In the genomic region with DNA sequence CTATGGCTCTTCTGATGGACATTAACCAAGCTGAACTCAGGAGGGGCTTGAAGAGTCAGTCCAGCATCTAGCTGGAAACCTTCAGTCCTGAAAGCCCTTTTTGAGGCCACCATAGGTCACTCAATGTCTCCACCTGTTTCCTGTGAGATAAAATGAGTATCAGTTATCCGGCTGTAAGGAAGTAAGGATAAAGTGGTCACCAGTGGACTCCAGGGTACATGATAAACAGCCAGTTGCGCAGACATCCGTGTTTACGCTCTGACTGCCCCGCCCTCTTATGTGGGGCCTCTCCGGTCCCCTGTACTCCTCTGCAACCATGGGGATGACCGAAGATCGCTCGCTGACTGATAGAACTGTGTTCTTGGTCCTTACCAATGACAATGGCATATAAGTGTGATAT, we compare ENCODE assay signal across 13 mouse cellular contexts. TPM values are rescaled to one million over a fixed set of nuclear protein-coding genes. Genes with fewer than 3 reads are reported as not detected.
A peak's percentile ranks its signal among the peaks of the same experiment; 100 is the strongest.
DNase-seq lines count a peak whose midpoint lies in the region; ATAC-seq and TF ChIP-seq lines count a peak whose summit lies in the region.
"Had no signal": no experiment of that assay in that cellular context is flagged by ENCODE, and none has a peak within 500 bp of the region (broad histone marks: within the 10 kb centered on the region; RNA-seq: fewer than 3 reads in every experiment).

No protein-coding gene starts in this region.

- peaks cover 16% of the 10 kb centered on the region; the same call in 1 of the 2 replicates for H3K4me1 ChIP-seq in heart, postnatal 0 days (ENCODE audit: control insufficient read depth, insufficient read depth)
- peaks cover 18% of the 10 kb centered on the region for H3K4me1 ChIP-seq in G1E (ENCODE audit: insufficient read depth, low read depth, low read length)
- H3K4me1 ChIP-seq in intestine, embryonic 16.5 days (ENCODE audit: control insufficient read depth, insufficient read depth, low read length): no peaks in the 10 kb centered on the region
- peaks cover 5% of the 10 kb centered on the region; the same call in 1 of the 2 replicates for H3K4me1 ChIP-seq in lung, postnatal 0 days (ENCODE audit: insufficient read depth, low read depth, low read length)
- H3K4me1 ChIP-seq in forebrain, postnatal 0 days (ENCODE audit: insufficient read depth): no peaks in the 10 kb centered on the region

- 0 out of 2 replicates have a peak, but pooled peaks have one; percentile 47 for TF ChIP-seq EP300 in heart, postnatal 0 days (IDR thresholded peaks at IDR 0.05; ENCODE audit: low read depth)
- TF ChIP-seq EP300 in lung, postnatal 0 days (IDR thresholded peaks at IDR 0.05): peak; percentile 96

- WGBS in heart, postnatal 0 days: 60% methylated on average over 9 of the region's 9 CpGs
- WGBS in intestine, embryonic 16.5 days: 73% methylated on average over 9 of the region's 9 CpGs
- 62% methylated on average over 9 of the region's 9 CpGs for WGBS in lung, postnatal 0 days
- 91% methylated on average over 9 of the region's 9 CpGs for WGBS in forebrain, postnatal 0 days

- no peak for DNase-seq in heart, postnatal 0 days (ENCODE audit: low spot score)
- no peak for DNase-seq in heart, adult 8-10 months (ENCODE audit: low spot score)
- no peak for DNase-seq in G1E (ENCODE audit: low spot score)
- DNase-seq in lung, postnatal 0 days (ENCODE audit: low spot score): peak; percentile 68
- DNase-seq in forebrain, postnatal 0 days: no peak
- no peak for DNase-seq in frontal cortex, postnatal 25 days (ENCODE audit: low spot score in 2 of 2)
- no peak for DNase-seq in urinary bladder, postnatal 14 days (ENCODE audit: low spot score)
- DNase-seq: cerebellum, postnatal 36 days; gastrocnemius, adult 2 months had no signal

- no peaks in the 10 kb centered on the region for H3K27me3 ChIP-seq in heart, postnatal 0 days (ENCODE audit: control insufficient read depth, insufficient read depth, low read length)
- H3K27me3 ChIP-seq in G1E (ENCODE audit: insufficient read depth, low read length): 0 out of 2 replicates have a peak, but pooled peaks cover 2% of the 10 kb centered on the region
- H3K27me3 ChIP-seq in intestine, embryonic 16.5 days (replicated peaks; ENCODE audit: control insufficient read depth, insufficient read depth, low read length): no peaks in the 10 kb centered on the region
- no peaks in the 10 kb centered on the region for H3K27me3 ChIP-seq in lung, postnatal 0 days (replicated peaks; ENCODE audit: insufficient read depth, low read length)
- H3K27me3 ChIP-seq in forebrain, postnatal 0 days (ENCODE audit: insufficient read depth, low read length): no peaks in the 10 kb centered on the region

- no peaks in the 10 kb centered on the region for H3K9me3 ChIP-seq in heart, postnatal 0 days (replicated peaks; ENCODE audit: control insufficient read depth, low read length)
- no peaks in the 10 kb centered on the region for H3K9me3 ChIP-seq in G1E (replicated peaks)
- no peaks in the 10 kb centered on the region for H3K9me3 ChIP-seq in intestine, embryonic 16.5 days (ENCODE audit: control insufficient read depth, low read length)
- no peaks in the 10 kb centered on the region for H3K9me3 ChIP-seq in lung, postnatal 0 days (ENCODE audit: low read length)
- H3K9me3 ChIP-seq in forebrain, postnatal 0 days (ENCODE audit: low read length): no peaks in the 10 kb centered on the region

- H3K27ac ChIP-seq in heart, postnatal 0 days (ENCODE audit: low read depth): no peak overlapping the region
- H3K27ac ChIP-seq in intestine, embryonic 16.5 days (ENCODE audit: low read length): no peak overlapping the region
- H3K27ac ChIP-seq in lung, postnatal 0 days (ENCODE audit: low read length): peak overlapping the region; percentile 60
- no peak overlapping the region for H3K27ac ChIP-seq in forebrain, postnatal 0 days (ENCODE audit: low read depth, low read length)
- H3K27ac ChIP-seq: gastrocnemius, adult 2 months had no signal

- TF ChIP-seq CTCF in heart, postnatal 0 days (IDR thresholded peaks at IDR 0.05; ENCODE audit: low read depth): no peak
- TF ChIP-seq CTCF in G1E (IDR thresholded peaks at IDR 0.05; ENCODE audit: low read depth, low read length): no peak
- TF ChIP-seq CTCF in lung, postnatal 0 days (IDR thresholded peaks at IDR 0.05): no peak
- TF ChIP-seq CTCF in forebrain, postnatal 0 days (IDR thresholded peaks at IDR 0.05; ENCODE audit: low read depth): no peak

- no peaks in the 10 kb centered on the region for H3K36me3 ChIP-seq in heart, postnatal 0 days (replicated peaks; ENCODE audit: control insufficient read depth, insufficient read depth, low read length)
- no peaks in the 10 kb centered on the region for H3K36me3 ChIP-seq in G1E (replicated peaks)
- H3K36me3 ChIP-seq in intestine, embryonic 16.5 days (ENCODE audit: control insufficient read depth, insufficient read depth, low read length): no peaks in the 10 kb centered on the region
- no peaks in the 10 kb centered on the region for H3K36me3 ChIP-seq in lung, postnatal 0 days (ENCODE audit: insufficient read depth, low read length)
- no peaks in the 10 kb centered on the region for H3K36me3 ChIP-seq in forebrain, postnatal 0 days (ENCODE audit: insufficient read depth)

- no peak overlapping the region for H3K9ac ChIP-seq in heart, postnatal 0 days (replicated peaks; ENCODE audit: low read depth, low read length)
- no peak overlapping the region for H3K9ac ChIP-seq in intestine, embryonic 16.5 days (ENCODE audit: low read depth, low read length)
- H3K9ac ChIP-seq in lung, postnatal 0 days (replicated peaks; ENCODE audit: low read depth): no peak overlapping the region
- no peak overlapping the region for H3K9ac ChIP-seq in forebrain, postnatal 0 days

- peak; percentile 44 for ATAC-seq in heart, postnatal 0 days (ENCODE audit: insufficient read depth, low read depth)
- peak; percentile 77 for ATAC-seq in G1E (ENCODE audit: extremely low read depth, insufficient number of reproducible peaks, low FRiP score, poor library complexity, severe bottlenecking)
- ATAC-seq in intestine, embryonic 16.5 days: peak; percentile 65
- peak; percentile 92 for ATAC-seq in lung, postnatal 0 days
- no peak for ATAC-seq in forebrain, postnatal 0 days

- no peak overlapping the region for H3K4me3 ChIP-seq in heart, postnatal 0 days (ENCODE audit: low read depth, low read length)
- H3K4me3 ChIP-seq in G1E (ENCODE audit: low read depth, low read length): no peak overlapping the region; the same call in 1 of the 2 replicates
- no peak overlapping the region for H3K4me3 ChIP-seq in intestine, embryonic 16.5 days (ENCODE audit: low read length)
- no peak overlapping the region for H3K4me3 ChIP-seq in lung, postnatal 0 days (ENCODE audit: low read depth, low read length)
- H3K4me3 ChIP-seq in forebrain, postnatal 0 days (ENCODE audit: low read depth, low read length): no peak overlapping the region
- H3K4me3 ChIP-seq: gastrocnemius, adult 2 months had no signal

- H3K4me2 ChIP-seq in heart, postnatal 0 days (ENCODE audit: low read depth, low read length): no peak overlapping the region
- H3K4me2 ChIP-seq in intestine, embryonic 16.5 days (ENCODE audit: low read depth, low read length): no peak overlapping the region
- H3K4me2 ChIP-seq in lung, postnatal 0 days (replicated peaks; ENCODE audit: low read depth, low read length): no peak overlapping the region
- no peak overlapping the region for H3K4me2 ChIP-seq in forebrain, postnatal 0 days (ENCODE audit: low read depth)
- H3K4me2 ChIP-seq: midbrain, embryonic 11.5 days had no signal

RNA-seq across cellular contexts. Expression of a gene that starts 14.3 kb away (rescaled TPM):
- not detected in 2 replicates for total RNA-seq in heart, postnatal 0 days (2014; rRNA removed; ENCODE audit: low replicate concordance)
- not detected in 2 replicates for polyA plus RNA-seq in heart, postnatal 0 days (2015; fragmentation: Nextera tagmentation; extraction: Ambion mirVana)
- not detected for total RNA-seq in heart, adult 8-10 months (2022)
- total RNA-seq in G1E (2014; fragmentation: Nextera tagmentation) (not detected in 2 replicates), G1E (2017) (0.27 TPM in 1 of 2 replicates, not detected in the other)
- polyA plus RNA-seq in G1E (2012): not detected in 2 replicates
- polyA plus RNA-seq in intestine, embryonic 16.5 days (2015; fragmentation: Nextera tagmentation; extraction: Ambion mirVana): not detected in 2 replicates
- polyA plus RNA-seq in lung, postnatal 0 days (2015; fragmentation: Nextera tagmentation; extraction: Ambion mirVana): not detected in 2 replicates
- not detected in 2 replicates for total RNA-seq in forebrain, postnatal 0 days (2014; rRNA removed)
- not detected in 2 replicates for polyA plus RNA-seq in forebrain, postnatal 0 days (2015; fragmentation: Nextera tagmentation; extraction: Ambion mirVana)
- total RNA-seq: gastrocnemius, adult 2 months had no signal
- polyA plus RNA-seq: hindbrain, embryonic 11.5 days; limb, embryonic 11.5 days; midbrain, embryonic 11.5 days had no signal

RNA-seq across cellular contexts. Expression of a gene that starts 18.5 kb away (rescaled TPM):
- total RNA-seq in heart, postnatal 0 days (2014; rRNA removed; ENCODE audit: low replicate concordance): not detected in 2 replicates
- not detected in 2 replicates for polyA plus RNA-seq in heart, postnatal 0 days (2015; fragmentation: Nextera tagmentation; extraction: Ambion mirVana)
- not detected for total RNA-seq in heart, adult 8-10 months (2022)
- total RNA-seq in G1E (2014; fragmentation: Nextera tagmentation): not detected in 2 replicates
- 0.29 TPM in 1 of 2 replicates, not detected in the other for total RNA-seq in G1E (2017)
- not detected in 2 replicates for polyA plus RNA-seq in G1E (2012)
- not detected in 2 replicates for polyA plus RNA-seq in intestine, embryonic 16.5 days (2015; fragmentation: Nextera tagmentation; extraction: Ambion mirVana)
- polyA plus RNA-seq in lung, postnatal 0 days (2015; fragmentation: Nextera tagmentation; extraction: Ambion mirVana): not detected in 2 replicates
- not detected in 2 replicates for total RNA-seq in forebrain, postnatal 0 days (2014; rRNA removed)
- not detected in 2 replicates for polyA plus RNA-seq in forebrain, postnatal 0 days (2015; fragmentation: Nextera tagmentation; extraction: Ambion mirVana)
- total RNA-seq: gastrocnemius, adult 2 months had no signal
- polyA plus RNA-seq: hindbrain, embryonic 11.5 days; limb, embryonic 11.5 days; midbrain, embryonic 11.5 days had no signal

RNA-seq across cellular contexts. Expression of a gene that starts 26.0 kb away (rescaled TPM):
- total RNA-seq in heart, postnatal 0 days (2014; rRNA removed; ENCODE audit: low replicate concordance): not detected in 2 replicates
- polyA plus RNA-seq in heart, postnatal 0 days (2015; fragmentation: Nextera tagmentation; extraction: Ambion mirVana): not detected in 2 replicates
- not detected for total RNA-seq in heart, adult 8-10 months (2022)
- total RNA-seq in G1E (2014; fragmentation: Nextera tagmentation) (not detected in 2 replicates), G1E (2017) (not detected in 2 replicates)
- polyA plus RNA-seq in G1E (2012): not detected in 2 replicates
- polyA plus RNA-seq in intestine, embryonic 16.5 days (2015; fragmentation: Nextera tagmentation; extraction: Ambion mirVana): not detected in 2 replicates
- polyA plus RNA-seq in lung, postnatal 0 days (2015; fragmentation: Nextera tagmentation; extraction: Ambion mirVana): not detected in 2 replicates
- not detected in 2 replicates for total RNA-seq in forebrain, postnatal 0 days (2014; rRNA removed)
- polyA plus RNA-seq in forebrain, postnatal 0 days (2015; fragmentation: Nextera tagmentation; extraction: Ambion mirVana): not detected in 2 replicates
- total RNA-seq: gastrocnemius, adult 2 months had no signal
- polyA plus RNA-seq: hindbrain, embryonic 11.5 days; limb, embryonic 11.5 days; midbrain, embryonic 11.5 days had no signal

RNA-seq across cellular contexts. Expression of a gene that starts 31.2 kb away (rescaled TPM):
- not detected in 2 replicates for total RNA-seq in heart, postnatal 0 days (2014; rRNA removed; ENCODE audit: low replicate concordance)
- polyA plus RNA-seq in heart, postnatal 0 days (2015; fragmentation: Nextera tagmentation; extraction: Ambion mirVana): not detected in 2 replicates
- total RNA-seq in heart, adult 8-10 months (2022): not detected
- not detected in 2 replicates for total RNA-seq in G1E (2014; fragmentation: Nextera tagmentation)
- not detected in 2 replicates for total RNA-seq in G1E (2017)
- polyA plus RNA-seq in G1E (2012): not detected in 2 replicates
- polyA plus RNA-seq in intestine, embryonic 16.5 days (2015; fragmentation: Nextera tagmentation; extraction: Ambion mirVana): not detected in 2 replicates
- not detected in 2 replicates for polyA plus RNA-seq in lung, postnatal 0 days (2015; fragmentation: Nextera tagmentation; extraction: Ambion mirVana)
- not detected in 2 replicates for total RNA-seq in forebrain, postnatal 0 days (2014; rRNA removed)
- polyA plus RNA-seq in forebrain, postnatal 0 days (2015; fragmentation: Nextera tagmentation; extraction: Ambion mirVana): 0.18 TPM in 1 of 2 replicates, not detected in the other
- total RNA-seq: gastrocnemius, adult 2 months had no signal
- polyA plus RNA-seq: hindbrain, embryonic 11.5 days; limb, embryonic 11.5 days; midbrain, embryonic 11.5 days had no signal

RNA-seq across cellular contexts. Expression of a gene that starts 43.1 kb away (rescaled TPM):
- total RNA-seq in heart, postnatal 0 days (2014; rRNA removed; ENCODE audit: low replicate concordance): not detected in 2 replicates
- polyA plus RNA-seq in heart, postnatal 0 days (2015; fragmentation: Nextera tagmentation; extraction: Ambion mirVana): not detected in 2 replicates
- not detected for total RNA-seq in heart, adult 8-10 months (2022)
- not detected in 2 replicates for total RNA-seq in G1E (2014; fragmentation: Nextera tagmentation)
- 0.33 TPM in 1 of 2 replicates, not detected in the other for total RNA-seq in G1E (2017)
- polyA plus RNA-seq in G1E (2012): not detected in 2 replicates
- not detected in 2 replicates for polyA plus RNA-seq in intestine, embryonic 16.5 days (2015; fragmentation: Nextera tagmentation; extraction: Ambion mirVana)
- not detected in 2 replicates for polyA plus RNA-seq in lung, postnatal 0 days (2015; fragmentation: Nextera tagmentation; extraction: Ambion mirVana)
- not detected in 2 replicates for total RNA-seq in forebrain, postnatal 0 days (2014; rRNA removed)
- polyA plus RNA-seq in forebrain, postnatal 0 days (2015; fragmentation: Nextera tagmentation; extraction: Ambion mirVana): not detected in 2 replicates
- total RNA-seq: gastrocnemius, adult 2 months had no signal
- polyA plus RNA-seq: hindbrain, embryonic 11.5 days; limb, embryonic 11.5 days; midbrain, embryonic 11.5 days had no signal
